Mouse (Mus musculus): ENCODE measurements around the gene Klrb1a. TPM values are rescaled to one million over a fixed set of nuclear protein-coding genes. Genes with fewer than 3 reads are reported as not detected.

Gene Klrb1a
- polyA plus RNA-seq, 1 experiment from 2014 or later = not detected

DNA sequence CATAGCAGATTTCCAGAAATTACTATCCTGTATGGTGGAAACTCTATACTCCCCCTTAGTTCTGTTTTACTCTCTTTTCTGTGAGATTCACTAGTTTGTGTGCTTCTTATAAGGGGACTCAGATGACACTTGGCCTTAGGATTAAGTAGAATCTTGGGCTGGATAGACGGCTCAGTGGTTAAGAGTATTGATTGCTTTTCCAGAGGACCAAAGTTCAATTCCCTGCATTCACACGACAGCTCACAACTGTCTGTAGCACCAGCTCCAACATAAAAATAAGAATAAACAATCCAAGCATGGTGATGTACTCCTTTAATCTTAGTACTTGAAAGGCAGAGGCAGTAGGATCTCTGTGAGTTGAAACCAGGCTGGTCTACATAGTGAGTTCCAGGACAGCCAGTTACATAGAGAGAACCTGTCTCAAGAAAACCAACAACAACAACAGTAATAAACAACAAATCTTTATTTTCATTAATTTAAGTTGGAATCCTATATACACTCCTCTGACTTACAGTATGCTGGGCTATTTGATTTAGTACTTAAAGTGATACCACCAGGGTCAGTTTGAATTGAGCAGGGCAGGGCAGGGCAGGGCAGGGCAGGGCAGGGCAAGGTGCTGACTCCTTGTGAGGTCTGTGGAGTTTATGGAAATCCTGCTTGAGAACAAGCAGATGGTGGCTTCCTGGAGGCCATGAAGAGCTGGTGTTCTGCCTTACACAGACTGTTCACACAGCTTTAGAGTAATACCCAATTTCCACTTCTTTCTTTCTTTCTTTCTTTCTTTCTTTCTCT is 24.9 kb downstream of the Klrb1a start:
- 64% methylated on average over 2 of the region's 2 CpGs for WGBS
- no peaks in the 10 kb centered on the region for H3K9me3 ChIP-seq
- H3K9ac ChIP-seq = no peak overlapping the region
- no peak for ATAC-seq (ENCODE audit: insufficient number of reproducible peaks, insufficient read depth, low FRiP score, low TSS enrichment)
- no peaks in the 10 kb centered on the region for H3K27me3 ChIP-seq
- no peaks in the 10 kb centered on the region for H3K36me3 ChIP-seq
- no peak overlapping the region for H3K4me2 ChIP-seq (replicated peaks)
- H3K4me3 ChIP-seq = no peak overlapping the region
- H3K4me1 ChIP-seq = no peaks in the 10 kb centered on the region
- no peak overlapping the region for H3K27ac ChIP-seq

DNA sequence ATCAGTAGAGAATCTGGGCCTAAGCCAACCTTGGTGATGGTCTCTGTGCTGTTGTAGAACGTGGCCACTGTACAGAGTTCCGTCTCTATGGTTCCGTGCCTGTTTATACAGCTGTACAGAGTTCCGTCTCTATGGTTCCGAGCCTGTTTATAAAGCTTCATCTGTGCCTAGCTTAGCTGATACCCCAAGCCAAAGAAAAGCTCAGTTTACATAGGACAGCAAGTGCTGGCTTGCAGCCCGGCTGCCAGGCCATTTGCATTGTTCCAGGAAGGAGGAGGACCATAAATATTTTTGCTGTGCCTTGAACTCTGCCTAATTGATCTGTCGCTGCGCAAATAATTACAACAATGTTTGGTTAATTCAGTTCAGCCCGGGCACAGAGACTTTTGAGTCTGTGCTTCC is 26.2 kb downstream of the Klrb1a start:
- Histone ChIP-seq H3K4me3 (peak overlapping the region; percentile 24; the same call in 1 of the 2 replicates), H3K4me1 (no peaks in the 10 kb centered on the region), H3K9me3 (no peaks in the 10 kb centered on the region), H3K27ac (0 out of 2 replicates have a peak overlapping the region, but pooled peaks have one; percentile 7), H3K27me3 (no peaks in the 10 kb centered on the region), H3K4me2 (replicated peaks) (peak overlapping the region; percentile 41), H3K36me3 (no peaks in the 10 kb centered on the region), H3K9ac (no peak overlapping the region)
- ATAC-seq (ENCODE audit: insufficient number of reproducible peaks, insufficient read depth, low FRiP score, low TSS enrichment) = peak; percentile 83
- WGBS = 31% methylated on average over 9 of the region's 9 CpGs

DNA sequence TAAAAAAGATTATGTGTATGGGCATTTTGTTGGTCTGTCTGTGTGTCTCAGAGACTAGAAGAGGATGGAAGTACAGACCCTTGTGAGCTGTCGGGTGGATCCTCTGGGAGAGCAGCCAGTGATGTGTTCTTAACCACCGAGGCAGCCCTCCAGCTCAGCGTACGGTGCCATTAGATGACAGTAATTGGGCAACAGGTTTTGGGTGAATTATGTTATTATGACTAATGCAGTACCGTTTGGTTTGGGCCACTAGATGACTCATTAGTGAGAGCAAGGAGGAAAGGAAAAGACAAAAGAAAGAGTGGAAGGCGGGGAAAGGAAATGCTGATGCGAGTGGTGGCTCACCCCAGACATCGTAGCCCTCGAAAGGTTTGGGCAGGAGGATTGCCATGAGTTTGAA is 28.7 kb downstream of the Klrb1a start:
- H3K4me3 ChIP-seq = no peak overlapping the region
- no peak overlapping the region for H3K27ac ChIP-seq
- no peaks in the 10 kb centered on the region for H3K36me3 ChIP-seq
- ATAC-seq (ENCODE audit: insufficient number of reproducible peaks, insufficient read depth, low FRiP score, low TSS enrichment) = no peak
- H3K27me3 ChIP-seq = no peaks in the 10 kb centered on the region
- H3K4me2 ChIP-seq (replicated peaks) = no peak overlapping the region
- no peak overlapping the region for H3K9ac ChIP-seq
- no peaks in the 10 kb centered on the region for H3K9me3 ChIP-seq
- 90% methylated on average over 9 of the region's 9 CpGs for WGBS
- no peaks in the 10 kb centered on the region for H3K4me1 ChIP-seq

DNA sequence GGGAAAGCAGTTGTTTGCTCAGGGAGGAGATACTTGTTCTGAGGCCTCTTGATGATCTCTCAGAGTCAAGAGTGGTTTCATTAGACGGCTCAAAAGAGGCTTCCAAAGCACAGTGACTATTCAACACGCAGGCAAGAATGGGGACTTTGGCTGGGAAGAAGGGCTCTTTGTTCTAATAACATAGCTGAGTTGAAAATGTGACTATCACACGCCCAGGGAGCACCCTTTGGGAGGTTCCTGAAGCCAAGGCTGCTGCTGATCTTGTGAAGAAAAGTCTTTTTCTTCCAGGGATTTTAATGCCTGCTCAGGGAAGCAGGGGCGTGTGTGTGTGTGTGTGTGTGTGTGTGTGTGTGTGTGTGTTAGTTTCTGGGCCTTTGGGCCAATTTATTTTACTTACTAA is 33.9 kb downstream of the Klrb1a start:
- H3K9me3 ChIP-seq = no peaks in the 10 kb centered on the region
- no peak for ATAC-seq (ENCODE audit: insufficient number of reproducible peaks, insufficient read depth, low FRiP score, low TSS enrichment)
- no peaks in the 10 kb centered on the region for H3K27me3 ChIP-seq
- no peaks in the 10 kb centered on the region for H3K36me3 ChIP-seq
- no peaks in the 10 kb centered on the region for H3K4me1 ChIP-seq
- WGBS = 35% methylated on average over 4 of the region's 4 CpGs
- H3K9ac ChIP-seq = no peak overlapping the region
- no peak overlapping the region for H3K27ac ChIP-seq
- no peak overlapping the region for H3K4me2 ChIP-seq (replicated peaks)
- H3K4me3 ChIP-seq = no peak overlapping the region

DNA sequence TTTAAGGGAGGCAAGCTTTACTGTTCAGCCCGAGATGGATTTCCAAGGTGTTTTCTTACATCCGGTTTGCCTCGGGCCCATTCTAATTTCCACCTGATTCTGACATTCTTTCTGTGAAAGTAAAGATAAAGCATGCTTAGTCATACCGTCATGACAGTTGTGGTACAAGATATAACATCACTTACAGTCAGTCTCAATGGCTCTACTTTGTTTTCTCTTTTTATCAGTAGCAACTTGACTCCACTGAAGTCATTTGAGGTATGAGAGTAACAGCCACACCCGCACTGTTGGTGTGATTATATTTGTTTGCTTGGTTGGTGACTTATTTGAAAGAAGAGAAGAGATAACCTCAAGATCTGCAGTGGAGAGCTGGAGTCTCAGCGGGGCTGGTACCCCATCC is 35.7 kb downstream of the Klrb1a start:
- Histone ChIP-seq H3K4me3 (no peak overlapping the region), H3K27ac (no peak overlapping the region), H3K4me1 (no peaks in the 10 kb centered on the region), H3K9me3 (no peaks in the 10 kb centered on the region), H3K36me3 (no peaks in the 10 kb centered on the region), H3K4me2 (replicated peaks) (no peak overlapping the region), H3K27me3 (no peaks in the 10 kb centered on the region), H3K9ac (no peak overlapping the region)
- 86% methylated on average over 6 of the region's 6 CpGs for WGBS
- no peak for ATAC-seq (ENCODE audit: insufficient number of reproducible peaks, insufficient read depth, low FRiP score, low TSS enrichment)

DNA sequence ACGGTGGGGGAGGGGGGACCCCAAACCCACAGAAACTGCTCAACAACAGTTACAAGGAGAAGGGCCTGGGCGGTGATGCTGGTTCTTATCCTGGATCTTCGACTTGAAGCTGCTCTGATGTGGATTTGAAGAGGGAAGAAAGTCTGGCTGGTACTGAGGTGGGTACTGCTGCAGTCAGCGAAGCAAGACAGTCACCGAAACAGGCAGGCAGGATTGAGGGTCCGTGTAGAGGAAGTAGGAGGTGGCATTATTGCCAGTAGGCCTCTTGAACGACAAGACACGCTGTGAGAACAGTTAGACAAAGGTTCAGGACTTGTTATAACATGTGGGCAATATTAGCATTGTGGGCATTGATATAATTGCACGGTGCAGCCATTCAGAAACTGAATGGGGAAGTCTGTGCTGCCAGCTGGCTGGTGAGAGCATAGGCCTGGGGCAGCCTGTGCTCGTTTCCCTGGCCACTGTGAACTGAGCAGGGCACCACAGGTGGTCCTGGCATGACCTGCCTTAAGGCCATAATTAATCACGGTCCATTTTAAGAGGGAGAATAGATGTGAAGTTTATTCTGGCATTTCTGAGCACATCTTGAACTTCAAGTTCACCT is 37.6 kb downstream of the Klrb1a start:
- Histone ChIP-seq H3K4me1 (no peaks in the 10 kb centered on the region), H3K4me3 (no peak overlapping the region), H3K27ac (no peak overlapping the region), H3K36me3 (no peaks in the 10 kb centered on the region), H3K9me3 (no peaks in the 10 kb centered on the region), H3K27me3 (no peaks in the 10 kb centered on the region), H3K4me2 (replicated peaks) (no peak overlapping the region), H3K9ac (no peak overlapping the region)
- 67% methylated on average over 11 of the region's 11 CpGs for WGBS
- no peak for ATAC-seq (ENCODE audit: insufficient number of reproducible peaks, insufficient read depth, low FRiP score, low TSS enrichment)

DNA sequence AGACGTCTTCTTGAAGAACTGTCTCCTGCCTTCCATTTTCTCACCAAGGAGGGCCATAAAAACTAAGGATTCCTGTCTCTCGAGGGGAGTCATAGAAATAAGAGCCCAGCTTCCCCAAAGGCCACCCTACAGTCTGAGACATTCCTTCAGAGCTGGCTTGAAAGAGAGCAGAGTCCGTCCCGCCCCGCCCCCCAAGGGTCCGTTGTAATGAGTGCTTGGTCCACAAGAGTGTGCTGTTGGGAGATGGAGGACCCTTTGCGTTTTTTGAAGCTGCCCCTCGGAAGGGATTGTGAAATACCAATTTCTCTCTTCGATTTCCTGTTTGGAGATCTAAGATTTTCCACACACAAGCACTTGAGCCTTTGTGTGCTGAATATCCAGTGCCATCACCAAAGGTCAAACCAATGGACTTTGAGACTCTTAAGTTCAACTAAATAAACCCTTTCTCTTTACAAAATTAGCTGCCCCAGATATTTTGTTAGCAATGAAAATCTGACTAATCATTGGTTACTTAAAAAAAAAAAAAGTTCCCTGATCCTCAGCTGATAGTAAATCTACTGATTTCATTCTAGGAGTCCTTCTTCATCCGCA is 39.2 kb downstream of the Klrb1a start:
- Histone ChIP-seq H3K9ac (no peak overlapping the region), H3K4me2 (replicated peaks) (no peak overlapping the region), H3K4me3 (no peak overlapping the region), H3K36me3 (no peaks in the 10 kb centered on the region), H3K9me3 (no peaks in the 10 kb centered on the region), H3K4me1 (no peaks in the 10 kb centered on the region), H3K27me3 (no peaks in the 10 kb centered on the region), H3K27ac (no peak overlapping the region)
- ATAC-seq (ENCODE audit: insufficient number of reproducible peaks, insufficient read depth, low FRiP score, low TSS enrichment) = no peak
- 24% methylated on average over 10 of the region's 10 CpGs for WGBS

DNA sequence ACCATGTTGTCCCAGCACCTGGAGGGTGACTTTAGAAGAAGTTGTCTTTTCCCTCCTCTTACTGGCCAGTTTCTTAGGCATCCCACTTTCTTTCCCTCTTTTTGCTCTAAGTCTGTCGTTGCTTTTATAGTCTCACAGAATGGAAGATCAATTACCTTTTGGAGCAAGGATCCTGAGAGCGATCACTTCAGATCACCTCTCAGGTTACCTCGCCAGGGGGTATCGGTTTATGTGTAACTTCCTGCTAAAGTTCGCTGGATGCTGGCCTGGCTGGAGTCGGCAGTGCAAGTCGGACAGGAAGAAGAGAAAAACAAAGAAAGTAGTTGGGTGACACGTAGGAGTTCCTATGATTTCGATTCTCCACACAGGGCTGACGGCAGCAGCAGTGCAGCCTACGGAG is 41.8 kb downstream of the Klrb1a start, which contains the start of gene A2ml1:
TSS of gene A2ml1 (minus strand) at position 101 of the 400 bp plus-strand sequence.
- Histone ChIP-seq H3K4me3 (no peak within 1 kb of the TSS), H3K4me1 (no peaks in the 10 kb centered on the region), H3K27ac (no peak within 1 kb of the TSS), H3K27me3 (no peaks in the 10 kb centered on the region), H3K4me2 (replicated peaks) (no peak within 1 kb of the TSS), H3K9me3 (no peaks in the 10 kb centered on the region), H3K36me3 (no peaks in the 10 kb centered on the region), H3K9ac (no peak within 1 kb of the TSS)
- ATAC-seq (ENCODE audit: insufficient number of reproducible peaks, insufficient read depth, low FRiP score, low TSS enrichment) = no peak
- 56% methylated on average over 11 of the region's 11 CpGs for WGBS

DNA sequence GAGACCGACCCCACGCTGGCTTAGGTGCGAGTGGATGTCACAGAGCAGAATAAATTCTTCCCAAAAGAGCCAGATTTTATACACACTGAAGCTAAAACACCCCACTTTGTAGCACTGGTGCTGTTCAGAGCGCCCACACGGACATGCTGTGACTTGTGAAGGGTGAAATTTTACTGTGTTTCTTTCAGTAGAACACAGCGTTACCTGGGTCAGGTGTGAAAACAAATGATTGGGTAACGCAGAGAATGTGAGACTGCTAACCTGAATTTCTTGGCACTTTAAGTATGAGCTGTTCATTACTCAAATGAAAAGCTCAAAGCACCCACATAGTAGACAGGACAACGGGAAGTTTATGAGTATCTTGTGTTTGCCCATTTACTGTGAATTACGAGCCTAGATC is 46.0 kb downstream of the Klrb1a start:
- no peak for ATAC-seq (ENCODE audit: insufficient number of reproducible peaks, insufficient read depth, low FRiP score, low TSS enrichment)
- WGBS = 79% methylated on average over 9 of the region's 9 CpGs

DNA sequence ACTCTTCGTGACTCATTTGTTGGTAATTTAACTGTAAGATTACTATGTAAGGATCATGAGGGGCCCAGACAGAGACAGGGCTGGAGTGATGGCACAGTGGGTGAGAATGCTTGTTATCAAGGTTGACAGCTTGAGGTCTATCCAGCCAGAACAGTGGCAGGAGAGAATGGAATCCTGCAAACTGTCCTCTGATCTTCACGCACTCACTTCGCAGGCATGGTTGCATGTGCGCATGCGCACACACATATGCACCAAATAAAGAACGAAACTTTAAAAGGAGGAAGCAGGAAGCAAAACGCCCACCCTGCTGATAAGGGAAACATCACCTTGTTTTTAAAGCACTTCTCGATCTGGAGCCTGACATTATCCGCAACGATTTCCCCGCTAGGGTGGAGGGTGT is 56.7 kb downstream of the Klrb1a start:
- Histone ChIP-seq H3K4me1 (no peaks in the 10 kb centered on the region), H3K27me3 (no peaks in the 10 kb centered on the region), H3K4me2 (replicated peaks) (no peak overlapping the region), H3K36me3 (no peaks in the 10 kb centered on the region), H3K9ac (no peak overlapping the region), H3K9me3 (no peaks in the 10 kb centered on the region), H3K27ac (no peak overlapping the region), H3K4me3 (no peak overlapping the region)
- no peak for ATAC-seq (ENCODE audit: insufficient number of reproducible peaks, insufficient read depth, low FRiP score, low TSS enrichment)
- 90% methylated on average over 11 of the region's 11 CpGs for WGBS

More for the DNA sequence above, 46.0 kb downstream of the Klrb1a start:
- Histone ChIP-seq H3K4me3 (no peak overlapping the region), H3K9ac (no peak overlapping the region), H3K9me3 (no peaks in the 10 kb centered on the region), H3K27me3 (no peaks in the 10 kb centered on the region), H3K4me2 (replicated peaks) (no peak overlapping the region), H3K4me1 (no peaks in the 10 kb centered on the region), H3K27ac (no peak overlapping the region), H3K36me3 (no peaks in the 10 kb centered on the region)

Data from embryonic facial prominence, embryonic 12.5 days (tissue).